Mouse (Mus musculus) embryo, embryonic 10 days (tissue): Measurements from ENCODE around the gene Nacc2.

Experiments used
- DNase-seq: peaks from one replicate; pipeline ENCODE4 v3.0.0-alpha.2; 2015; ENCODE audit warnings: low spot score

The Nacc2 gene

DNA sequence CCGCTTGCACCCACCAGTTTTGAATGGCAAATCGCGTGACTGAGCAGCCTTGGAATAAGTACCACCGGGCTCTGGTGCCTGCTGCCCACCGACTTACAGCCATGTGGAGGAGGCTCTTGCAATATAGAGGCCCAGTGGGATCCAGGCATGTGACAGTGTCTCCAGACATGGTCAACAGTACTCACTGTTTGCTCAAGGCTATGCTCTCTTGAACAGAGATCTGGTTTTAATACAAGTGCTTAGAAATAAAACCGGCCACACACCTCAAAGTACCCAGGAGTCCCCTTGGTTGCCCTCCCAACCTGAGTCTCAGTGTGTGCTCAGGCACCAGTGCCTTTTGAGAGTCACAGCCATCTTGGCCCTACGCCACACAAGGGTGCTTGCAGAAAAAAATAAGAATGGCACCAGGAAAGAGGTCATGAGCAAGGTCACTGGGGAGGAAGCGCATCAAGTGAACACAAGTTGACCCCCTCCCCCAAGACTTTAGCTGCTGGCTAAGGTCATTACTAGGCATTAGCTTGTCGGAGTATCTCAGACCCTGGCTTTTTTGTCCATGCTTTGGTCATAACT lies at the start of gene Nacc2:
TSS of gene Nacc2 (minus strand) at position 142 of the 570 bp plus-strand sequence.
- DNase-seq: no peak

DNA sequence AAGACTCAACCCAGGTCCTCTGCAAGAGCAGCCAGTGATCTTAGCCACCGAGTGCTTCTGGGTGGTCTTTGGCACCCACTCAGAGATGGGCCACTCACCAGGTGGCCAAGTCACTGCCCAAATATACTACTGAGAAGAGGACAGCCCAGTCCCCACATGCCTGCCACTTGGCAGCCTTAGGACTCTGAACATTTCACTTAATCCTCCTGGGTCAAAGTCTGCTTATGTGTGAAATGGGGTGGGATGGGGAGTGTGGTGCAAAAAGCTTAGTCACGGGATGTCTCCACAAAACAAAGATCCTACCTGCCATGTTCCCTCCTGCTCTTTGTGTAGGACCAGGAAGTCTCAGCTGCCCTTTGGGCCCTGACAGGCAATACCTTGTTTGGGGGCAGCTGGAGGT lies 49.1 kb upstream of the Nacc2 start:
- no peak for DNase-seq

DNA sequence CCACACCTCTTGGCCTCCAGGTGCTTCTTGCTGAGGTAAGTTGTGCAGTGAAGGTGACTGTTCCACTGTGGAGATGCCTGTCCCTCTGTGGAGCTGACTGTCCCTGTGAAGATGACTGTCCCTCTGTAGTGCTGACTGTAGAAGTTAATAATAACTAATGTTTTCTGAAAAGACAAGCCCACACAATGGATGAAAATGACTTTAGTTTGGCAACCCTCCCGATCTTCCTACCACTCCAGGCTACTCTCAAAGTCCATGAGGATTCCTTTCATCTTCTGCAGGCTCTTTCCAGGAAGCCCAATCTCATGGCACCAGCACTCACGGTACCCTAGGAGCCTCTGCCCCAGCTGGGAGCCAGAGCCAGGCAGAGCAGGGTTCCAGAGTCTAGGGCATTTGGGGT lies 47.4 kb upstream of the Nacc2 start:
- DNase-seq: no peak

DNA sequence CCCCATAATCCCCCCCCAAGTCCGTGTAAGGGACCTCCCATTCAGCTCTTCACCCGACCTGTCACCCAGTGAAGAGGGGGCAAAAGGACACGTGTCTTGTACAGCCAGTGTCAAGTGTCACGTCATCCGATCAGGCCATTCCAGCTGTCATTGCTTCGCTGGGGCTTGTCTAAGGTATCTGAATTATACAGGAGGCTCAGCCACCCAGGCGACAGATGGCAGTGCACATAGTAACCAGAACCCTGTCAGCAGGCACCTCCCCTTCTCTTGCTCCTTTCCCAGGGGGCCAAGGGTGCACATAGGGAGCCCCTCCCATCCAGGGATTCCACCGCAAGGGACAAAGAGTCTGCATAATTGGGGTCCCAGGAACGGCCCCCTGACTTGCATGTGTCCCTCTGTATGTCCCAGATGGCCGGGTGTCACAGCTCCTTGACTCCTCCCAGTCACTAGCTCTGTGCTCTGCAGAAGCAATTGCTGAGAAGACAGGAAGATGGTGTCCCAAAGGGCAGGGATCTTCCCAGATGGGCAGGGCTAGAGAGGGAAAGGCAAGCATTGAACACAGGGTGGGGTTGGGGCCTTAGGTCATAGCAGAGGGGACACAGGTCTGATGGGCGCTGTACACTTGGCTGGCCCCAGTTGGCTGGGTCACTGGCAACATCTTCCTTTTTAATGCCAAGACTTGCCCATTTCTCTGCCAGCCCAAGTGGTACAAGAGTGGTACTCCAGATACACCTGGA lies 46.0 kb upstream of the Nacc2 start:
- peak; percentile 69 for DNase-seq

DNA sequence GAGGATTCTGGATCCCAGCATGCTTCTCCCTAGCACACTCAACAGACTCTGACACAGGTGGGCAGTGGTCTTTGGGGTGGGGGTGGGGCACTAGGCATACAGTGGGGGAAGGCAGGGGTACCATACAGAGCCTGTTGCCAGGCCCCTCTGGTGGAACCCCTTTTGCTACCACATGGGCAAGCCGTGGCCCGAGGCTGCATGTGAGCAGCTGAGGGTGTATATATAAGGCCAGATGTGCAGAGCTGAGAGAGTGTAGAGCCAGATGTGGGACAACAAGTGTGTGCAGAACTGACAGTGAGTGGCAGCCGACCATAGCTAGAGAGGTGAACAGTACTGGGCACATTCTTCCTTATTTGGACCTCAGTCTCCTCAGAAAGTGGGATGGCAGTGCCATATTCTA lies 43.9 kb upstream of the Nacc2 start:
- no peak for DNase-seq

DNA sequence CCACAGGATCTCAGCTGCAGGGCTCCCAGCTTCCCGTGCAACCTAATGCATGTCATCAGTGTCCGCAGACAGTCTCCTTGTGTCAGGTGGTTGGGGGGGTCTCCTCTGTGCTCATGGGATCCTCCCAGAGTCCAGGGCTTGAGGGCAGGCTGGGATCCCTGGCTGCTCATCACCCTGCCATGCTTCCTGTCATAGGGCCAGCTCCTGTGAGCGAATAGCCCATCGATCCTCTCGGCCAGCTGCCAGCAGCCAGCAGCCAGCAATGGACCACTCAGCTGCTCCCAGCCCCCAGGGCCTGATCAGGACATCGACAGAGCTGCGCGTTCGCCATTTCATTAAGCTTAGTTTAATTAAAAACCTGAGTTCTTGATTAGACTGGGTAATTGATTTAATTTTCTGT lies 35.0 kb upstream of the Nacc2 start:
- no peak for DNase-seq

DNA sequence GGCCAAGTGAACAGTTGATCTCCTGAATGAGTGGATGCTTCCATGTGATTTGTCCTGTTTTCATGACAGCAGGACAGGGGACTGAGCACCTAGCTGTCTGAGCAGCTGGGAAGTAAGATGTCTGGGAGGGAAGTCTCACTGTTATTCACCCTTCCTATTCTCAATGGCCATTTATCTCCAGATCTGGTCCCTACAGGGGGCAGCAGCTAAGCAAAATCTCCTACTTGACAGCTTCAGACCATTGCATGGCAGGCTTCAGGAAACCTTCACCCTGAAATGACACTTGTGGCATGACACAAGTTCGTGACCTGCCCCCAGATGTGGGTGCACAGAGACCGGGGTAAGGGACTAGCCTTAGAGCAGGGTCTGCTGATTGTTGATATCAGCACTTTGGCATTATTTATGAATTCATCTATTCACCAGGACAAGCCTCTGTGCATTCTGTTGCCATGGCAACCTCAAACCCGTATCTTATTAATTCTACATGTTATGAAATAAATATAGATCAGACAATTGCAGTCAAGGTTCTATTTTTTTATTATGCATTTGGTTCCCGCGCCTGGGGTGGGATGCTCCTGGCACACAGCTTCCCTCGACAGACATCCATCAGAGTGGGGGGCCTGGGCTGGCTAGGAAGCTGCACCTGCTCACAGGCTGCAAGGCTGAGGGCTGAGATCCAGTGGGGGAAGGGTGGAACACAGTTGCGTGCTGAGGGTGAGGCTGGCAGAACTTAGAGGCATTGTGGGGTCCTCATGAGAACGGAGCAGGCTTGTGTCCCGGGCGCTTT lies 33.4 kb upstream of the Nacc2 start:
- DNase-seq: no peak

DNA sequence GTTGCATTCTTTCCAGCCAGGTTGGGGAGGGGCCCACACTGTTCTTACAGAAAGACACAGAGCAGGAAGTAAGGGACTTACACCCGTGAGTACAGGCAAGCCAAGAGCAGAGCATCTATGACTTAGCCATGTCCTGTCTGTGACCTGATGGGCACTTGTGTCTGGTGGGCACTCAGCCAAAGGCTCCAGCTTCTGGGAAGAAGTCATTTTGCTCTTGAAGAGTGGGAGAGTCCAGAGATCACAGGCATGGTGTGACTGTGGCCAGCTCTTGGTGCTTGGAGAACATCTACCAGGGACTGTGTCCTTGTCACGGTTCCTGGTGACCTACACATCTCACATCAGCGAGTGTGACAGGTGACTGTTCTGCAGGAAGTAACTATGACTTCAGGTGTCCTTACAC lies 32.7 kb upstream of the Nacc2 start:
- DNase-seq: no peak

DNA sequence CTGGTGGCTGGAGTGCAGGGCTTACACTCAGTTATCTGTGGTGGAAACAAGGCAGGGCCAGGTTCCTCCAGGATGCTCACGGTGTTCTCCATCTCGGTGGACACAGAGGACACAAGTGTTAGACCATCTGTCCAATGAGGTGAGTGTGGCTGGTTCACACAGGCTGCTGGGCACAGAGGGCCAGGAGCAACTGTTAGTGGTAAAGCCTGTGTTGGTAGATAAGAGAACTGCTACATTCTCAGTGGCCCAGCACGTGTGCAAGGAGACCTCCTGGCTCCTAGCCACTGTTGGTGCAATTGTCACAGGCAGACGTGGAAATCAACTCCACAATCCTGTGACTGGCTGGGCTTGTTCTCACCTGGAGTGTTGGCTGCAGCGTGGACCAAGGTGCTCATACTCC lies 31.6 kb upstream of the Nacc2 start:
- no peak for DNase-seq

DNA sequence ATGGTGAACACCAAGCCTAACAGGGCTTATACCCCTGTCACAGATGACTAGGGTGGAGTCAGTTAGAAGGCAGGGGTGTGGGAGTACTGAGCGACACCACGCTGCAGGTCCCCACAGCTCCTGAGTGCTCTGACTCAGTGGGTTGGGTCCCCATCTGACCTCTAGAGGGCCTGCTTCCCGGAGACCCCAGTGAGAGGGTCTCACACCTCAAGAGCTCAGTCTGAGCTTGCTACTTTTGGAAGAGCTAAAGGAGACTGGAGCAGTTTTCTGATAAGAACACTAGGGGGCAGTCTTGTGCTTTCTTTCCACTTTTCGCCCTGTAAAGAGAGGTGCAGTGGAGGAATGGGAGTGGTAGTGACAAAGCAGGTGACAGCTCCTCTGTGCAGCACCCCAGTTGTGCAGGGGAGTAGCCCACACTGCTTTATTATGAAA lies 30.9 kb upstream of the Nacc2 start:
- peak; percentile 78 for DNase-seq

DNA sequence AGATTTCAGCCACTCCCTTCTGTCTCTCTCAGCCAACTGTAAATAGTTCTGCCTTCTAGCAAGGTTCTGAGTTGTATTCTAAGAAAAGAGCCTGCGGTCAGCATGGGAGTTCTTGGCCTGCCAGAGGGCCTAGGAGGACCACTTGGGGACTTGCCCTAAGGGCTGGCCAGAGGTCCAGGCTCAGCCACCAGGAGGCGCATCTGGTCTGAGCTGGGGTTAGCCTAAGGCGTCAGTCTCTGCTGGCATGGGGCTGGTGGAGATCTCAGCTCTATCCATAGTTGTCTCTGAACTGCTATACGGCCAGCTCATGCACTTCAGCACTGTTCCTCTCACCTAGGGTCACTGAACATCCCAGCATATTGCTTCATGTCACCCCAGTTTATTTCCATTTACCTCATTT lies 30.3 kb upstream of the Nacc2 start:
- DNase-seq: peak; percentile 58

DNA sequence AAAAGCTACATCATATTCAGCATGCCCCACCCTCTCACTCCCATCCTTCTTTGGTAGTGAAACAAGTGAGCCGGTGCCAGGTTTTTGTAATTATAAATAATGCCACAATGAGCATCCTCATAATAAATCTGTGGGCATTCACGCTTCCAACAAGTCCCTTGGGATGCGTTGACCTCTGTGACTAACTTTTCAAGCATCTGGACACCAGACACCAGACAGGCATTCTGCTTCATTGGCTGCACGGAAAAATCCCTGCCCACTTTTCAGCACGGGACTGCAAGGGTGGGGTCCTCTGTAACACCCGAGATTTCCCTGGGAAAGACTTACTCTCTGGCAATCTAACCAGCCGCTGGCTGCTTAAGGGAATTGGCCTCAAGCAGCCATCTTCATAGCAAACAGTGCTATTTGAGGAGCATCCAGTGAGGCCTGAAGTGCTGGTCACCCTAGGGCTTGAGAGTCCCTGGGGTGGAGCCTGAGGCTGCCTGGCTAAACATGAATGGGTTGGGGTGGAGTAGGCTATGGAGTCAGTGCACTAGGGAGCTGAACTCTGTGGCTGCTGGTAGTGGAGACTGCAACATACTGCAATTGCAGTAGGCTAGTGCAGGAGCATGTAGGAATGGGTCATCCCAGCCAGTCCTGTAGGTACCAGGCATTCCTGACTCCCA lies 24.8 kb upstream of the Nacc2 start:
- DNase-seq: peak; percentile 74

DNA sequence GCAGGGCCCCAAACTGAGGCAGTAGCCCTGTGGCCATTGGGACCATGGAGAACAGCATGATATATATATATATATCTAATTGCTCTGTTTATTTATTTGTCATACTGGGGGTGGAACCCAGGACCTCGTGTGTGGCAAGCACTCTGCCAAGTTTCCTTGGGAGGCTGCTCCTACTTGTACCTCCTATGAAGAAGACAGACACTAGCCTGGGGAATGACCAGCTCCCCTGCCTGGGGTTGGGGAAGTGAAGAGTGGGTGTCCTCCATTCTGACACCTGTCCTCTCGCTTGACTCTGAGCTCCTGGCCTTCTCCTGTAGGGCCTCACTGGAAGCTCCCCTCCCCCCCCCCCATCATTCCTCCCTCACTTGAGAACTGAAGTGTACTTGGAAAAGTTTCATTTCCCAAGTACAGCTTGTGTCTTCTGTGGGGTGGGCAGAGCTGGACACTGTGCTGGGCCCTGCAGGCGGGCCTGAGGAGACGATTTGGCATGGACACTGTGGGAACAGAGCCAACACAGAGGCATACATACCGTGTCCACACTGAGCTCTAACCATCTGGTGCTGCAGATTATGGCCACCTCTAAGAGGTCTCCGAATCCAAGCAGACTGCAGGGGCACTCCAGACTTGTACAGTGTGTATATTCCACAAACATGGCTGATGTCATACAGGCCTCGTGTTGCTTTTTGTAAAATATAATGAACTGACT lies 23.5 kb upstream of the Nacc2 start:
- DNase-seq: no peak

DNA sequence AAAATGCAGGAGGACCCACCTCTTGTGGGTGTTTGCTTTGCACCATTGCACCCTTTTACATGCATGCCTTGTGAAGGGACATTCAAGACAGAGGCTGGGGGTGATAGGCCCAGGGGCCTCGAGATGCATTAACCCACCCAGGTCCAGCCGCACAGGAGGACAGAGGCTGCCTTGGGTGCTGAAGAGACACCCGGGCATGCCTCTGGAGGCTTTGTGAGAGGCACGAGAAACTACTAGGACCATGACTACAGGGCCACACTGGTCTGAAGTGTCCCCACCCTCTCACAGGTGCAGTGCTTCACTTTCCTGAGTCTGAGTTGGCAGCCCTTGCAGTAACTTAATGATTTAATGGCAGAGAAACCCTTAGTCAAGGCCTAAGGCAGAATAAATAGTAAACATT lies 22.1 kb upstream of the Nacc2 start:
- no peak for DNase-seq

DNA sequence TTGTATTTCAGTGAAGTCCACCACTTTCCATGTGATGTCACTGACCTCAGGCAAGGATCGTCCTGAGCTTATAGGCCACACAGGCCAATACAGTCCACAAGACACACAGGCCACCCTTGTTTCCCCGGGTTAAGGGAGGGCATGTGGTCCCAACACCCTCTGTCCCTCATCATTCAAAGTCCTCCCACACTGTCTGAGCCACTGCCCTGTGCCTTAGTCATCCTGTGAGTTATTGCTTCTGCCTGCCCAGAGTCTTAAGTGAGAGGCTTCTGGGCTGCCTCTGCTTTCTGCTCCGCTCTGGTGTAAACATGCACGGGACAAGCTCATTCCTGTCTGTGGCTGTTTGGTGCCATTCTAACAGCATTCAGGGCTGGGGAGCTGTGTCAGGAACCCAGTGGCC lies 21.3 kb upstream of the Nacc2 start:
- no peak for DNase-seq

DNA sequence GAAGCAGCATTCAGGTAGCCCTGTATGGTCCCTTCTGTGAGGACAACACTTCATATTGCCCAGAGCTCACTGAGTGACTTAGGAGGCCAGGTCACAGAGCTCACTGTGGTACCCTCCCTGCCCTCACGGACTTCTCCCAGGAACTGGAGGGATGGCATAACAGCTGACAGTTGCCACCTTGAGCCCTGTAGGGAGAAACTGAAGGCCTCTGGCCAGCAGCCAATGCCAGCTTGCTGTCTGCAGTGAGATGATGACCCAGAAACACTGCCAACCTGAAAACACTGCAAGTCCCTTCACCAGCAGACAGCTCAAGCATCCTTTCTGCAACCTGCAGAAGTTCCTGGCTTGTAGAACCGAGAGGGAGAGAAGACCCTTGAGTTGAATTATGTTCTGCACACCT lies 20.5 kb upstream of the Nacc2 start:
- DNase-seq: no peak

DNA sequence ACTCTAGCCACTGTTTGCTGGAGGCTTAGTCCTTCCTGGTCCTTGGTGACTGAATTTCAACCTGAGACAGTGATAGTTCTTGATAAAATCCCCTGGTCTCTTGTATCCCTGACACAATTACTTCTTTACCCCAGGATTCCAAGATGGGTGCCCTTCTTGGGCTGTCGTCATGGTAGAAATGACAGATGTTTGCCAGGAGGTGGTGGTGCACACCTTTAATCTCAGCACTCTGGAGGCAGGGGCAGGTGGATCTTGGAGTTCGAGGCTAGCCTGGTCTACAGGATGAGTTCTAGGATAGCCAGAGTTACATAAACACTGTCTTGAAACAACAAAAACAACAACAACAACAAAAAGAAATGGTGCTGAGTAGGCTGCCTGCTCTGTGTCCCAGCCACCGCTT lies 20.0 kb upstream of the Nacc2 start:
- DNase-seq: no peak

DNA sequence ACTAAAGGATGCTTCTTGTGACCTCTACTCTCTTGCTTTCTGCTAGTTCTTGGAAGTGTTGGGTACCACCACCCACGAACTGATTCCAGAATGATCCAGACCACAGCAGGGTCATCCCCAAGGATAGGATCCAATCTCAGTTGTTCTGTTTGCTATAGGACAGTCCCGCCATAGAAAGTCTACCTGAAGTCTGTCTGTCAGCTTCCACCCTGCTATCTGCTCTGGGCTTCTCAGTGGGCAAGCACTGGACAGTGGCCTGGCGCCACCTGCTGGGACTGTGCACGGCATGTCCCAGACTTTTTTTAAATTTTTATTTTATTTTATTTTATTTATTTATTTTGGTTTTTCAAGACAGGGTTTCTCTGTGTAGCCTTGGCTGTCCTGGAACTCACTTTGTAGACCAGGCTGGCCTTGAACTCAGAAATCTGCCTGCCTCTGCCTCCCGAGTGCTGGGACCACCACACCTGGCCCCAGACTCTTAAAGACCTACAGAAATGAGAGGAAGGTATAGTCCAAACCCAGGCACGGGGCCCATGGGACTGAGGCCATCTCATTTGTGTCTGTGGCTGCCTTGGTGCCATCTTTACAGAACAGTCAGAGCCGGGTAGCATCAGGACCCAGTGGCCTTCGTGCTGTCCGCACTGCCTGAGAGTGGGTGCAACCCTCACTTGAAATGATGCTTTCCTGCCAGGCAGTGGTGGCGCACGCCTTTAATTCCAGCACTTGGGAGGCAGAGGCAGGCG lies 19.0 kb upstream of the Nacc2 start:
- peak; percentile 72 for DNase-seq

DNA sequence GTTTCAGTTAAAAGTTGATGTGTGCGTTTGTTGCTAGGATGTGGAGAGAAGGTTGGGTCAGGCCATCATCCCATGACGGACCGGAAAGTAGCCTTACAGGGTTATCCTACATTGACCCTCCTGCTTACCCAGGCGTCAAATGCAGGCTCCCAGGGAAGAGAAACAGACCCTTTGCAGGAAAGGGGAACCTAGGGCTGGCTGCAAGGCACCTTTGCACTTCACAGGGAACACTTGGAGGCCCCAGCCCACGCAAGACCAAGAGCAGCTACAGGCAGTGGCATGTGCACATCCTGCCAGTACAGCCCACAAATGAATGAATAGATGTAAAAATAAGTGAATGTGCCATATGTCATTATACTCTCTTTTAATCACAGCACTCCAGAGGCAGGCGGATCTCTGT lies 17.9 kb upstream of the Nacc2 start:
- DNase-seq: no peak

DNA sequence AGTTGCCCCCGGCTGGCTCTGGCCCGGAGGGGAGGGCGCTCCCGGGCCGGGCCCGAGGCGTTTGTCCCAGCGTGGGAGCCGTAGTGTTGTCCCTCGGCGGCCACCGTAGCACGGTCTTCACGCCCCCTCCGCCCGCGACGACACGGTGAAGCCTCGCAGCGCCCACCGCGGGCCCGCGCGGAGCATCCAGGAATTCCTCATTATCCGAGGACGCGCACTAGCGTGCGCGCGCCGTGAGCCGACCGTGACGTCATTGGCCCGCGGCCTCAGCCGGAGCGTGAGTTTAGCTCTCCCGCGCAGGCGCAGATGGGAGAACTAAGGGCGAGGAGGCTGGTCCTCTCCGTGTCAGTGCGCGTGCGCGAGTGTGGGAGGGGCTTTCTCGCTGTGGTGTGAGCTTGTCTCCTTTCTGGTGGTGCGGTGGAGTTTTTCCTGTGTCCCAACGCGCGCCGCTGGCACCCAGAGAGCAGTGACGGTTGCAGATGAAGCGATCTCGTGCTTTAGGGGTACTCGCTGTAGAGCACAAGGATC lies 17.3 kb upstream of the Nacc2 start:
- peak; percentile 100 for DNase-seq

DNA sequence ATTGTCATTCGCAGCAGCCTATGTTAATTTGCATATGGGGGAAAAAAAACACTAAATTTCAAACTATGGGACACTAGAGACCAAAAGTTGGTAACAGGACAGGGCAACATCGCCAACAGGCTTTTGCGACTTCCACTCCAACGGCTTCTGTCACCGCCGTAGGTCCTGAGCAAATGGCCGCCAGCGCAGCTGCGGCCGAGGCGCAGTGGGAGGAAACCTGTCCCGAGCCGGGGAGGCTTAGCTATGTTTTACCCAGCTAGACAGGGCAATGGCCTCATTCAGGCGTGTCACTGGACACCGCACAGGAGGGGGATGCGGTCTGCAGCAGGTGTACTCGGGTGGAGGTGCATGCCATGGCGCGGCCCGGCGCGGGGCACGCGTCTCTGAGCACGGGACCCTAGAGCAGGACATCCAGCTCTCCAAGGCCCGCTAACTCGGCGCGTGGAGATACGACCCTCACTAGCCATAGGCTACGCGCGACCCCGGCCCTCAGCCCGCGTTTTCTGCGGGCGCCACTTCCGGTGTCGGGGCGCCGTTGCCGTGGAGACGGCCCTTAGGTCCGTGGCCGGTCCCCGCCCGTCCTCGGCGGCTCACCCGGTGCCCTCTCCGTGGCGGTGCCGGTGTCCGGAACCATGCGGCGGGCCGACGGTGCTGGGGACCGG lies 16.7 kb upstream of the Nacc2 start:
- peak; percentile 86 for DNase-seq
